Mouse (Mus musculus) 3134 (cell line): ENCODE results near the gene Sugp1.
"Not testable (repeated sequence)": the region's sequence is repeated elsewhere in the genome, so short reads cannot be mapped to it uniquely, and the experiment has no call there.

ENCODE experiments used
- DNase-seq: peaks from one replicate; pipeline ENCODE4 v3.0.0-alpha.2; 2011; ENCODE audit warnings: low spot score; ENCODE audit not compliant: insufficient read length; ENCODE audit errors: extremely low read depth

Gene Sugp1

GRCm38 (mm10) chr8:70041885-70042546, 597 bp upstream of the Sugp1 start:
- DNase-seq, result no peak

DNA sequence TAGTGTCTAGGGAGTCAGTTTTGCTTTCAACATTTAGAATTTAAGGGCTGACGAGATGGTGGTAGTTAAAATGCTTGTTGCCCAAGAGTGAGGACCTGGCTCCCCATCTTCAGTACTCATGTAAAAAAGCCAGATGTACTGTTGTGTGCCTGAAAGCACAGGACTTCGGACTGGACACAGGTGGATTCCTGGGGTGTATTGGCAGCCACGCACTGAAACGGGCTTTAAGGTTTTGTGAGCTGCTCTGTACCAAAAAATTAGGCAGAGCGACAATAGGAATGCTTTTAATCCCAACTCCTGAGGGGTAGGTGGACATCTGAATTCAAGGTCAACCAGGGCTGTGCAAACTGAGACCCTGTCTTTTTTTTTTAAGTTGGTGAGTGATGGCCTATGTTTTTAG, 1.4 kb downstream of the Sugp1 start:
- DNase-seq, result no peak

GRCm38 (mm10) chr8:70049662-70050061, 7.0 kb downstream of the Sugp1 start:
- no peak for DNase-seq

DNA sequence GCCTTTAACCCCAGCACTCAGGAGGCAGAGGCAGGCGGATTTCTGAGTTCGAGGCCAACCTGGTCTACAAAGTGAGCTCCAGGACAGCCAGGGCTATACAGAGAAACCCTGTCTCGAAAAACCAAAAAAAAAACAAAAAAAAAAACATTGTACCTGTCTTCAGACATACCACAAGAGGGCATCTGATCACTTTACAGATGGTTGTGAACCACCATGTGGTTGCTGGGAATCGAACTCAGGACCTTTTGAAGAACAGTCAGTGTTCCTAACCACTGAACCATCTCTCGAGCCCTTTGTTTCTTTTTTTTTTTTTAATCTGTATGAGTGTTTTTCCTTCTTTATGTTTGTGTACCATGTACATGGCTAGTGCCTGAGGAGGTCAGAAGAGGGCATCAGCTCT, 7.8 kb downstream of the Sugp1 start:
- not testable (repeated sequence) for DNase-seq

DNA sequence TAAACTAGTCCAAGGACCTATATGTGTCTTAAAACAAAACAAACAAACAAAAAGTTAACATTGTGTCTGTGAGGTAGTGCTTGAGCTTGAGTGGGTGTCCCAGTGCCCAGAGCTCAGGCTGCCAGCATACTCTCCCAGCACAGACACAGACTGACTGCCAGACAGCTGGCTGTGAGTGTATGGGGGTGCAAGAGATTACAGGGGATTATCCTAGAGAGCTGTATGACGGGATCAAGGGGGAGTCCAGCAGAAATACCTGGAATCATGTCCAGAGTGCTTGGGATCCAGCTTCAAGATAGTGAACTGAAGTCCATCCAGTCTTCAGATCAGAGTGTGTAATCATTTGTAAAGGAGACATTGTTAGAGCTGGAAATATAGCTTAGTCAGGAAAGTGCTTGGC, 15.1 kb downstream of the Sugp1 start:
- no peak for DNase-seq

DNA sequence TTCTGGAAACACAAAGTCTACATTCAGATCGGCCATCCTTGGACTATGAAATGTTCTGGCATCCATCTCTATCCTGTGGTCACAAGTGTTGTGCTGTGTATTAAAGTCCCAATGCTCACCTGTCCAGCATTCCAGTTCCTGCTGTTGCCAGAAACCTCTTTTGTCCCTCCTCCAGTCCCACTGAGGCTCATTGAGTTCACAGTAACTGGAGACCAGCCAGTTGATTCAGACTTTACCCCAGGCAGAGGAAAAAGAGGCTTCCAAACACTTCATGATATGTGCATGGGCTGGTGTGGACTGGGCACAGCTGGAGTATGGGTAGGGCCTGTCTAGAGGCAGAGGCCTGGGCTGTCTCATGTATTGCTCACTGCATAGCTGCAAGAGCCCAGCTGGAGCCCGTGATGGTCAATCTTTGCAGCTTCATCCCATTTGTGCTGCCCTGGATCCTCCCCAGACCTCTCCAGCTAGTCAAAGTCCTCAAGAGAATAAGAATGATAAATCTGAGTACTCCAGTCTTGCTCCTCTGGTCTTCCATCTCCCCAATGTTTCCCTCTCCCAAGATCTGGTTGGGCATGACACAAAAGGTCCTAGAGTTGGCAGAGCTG, 29.3 kb downstream of the Sugp1 start:
- no peak for DNase-seq

DNA sequence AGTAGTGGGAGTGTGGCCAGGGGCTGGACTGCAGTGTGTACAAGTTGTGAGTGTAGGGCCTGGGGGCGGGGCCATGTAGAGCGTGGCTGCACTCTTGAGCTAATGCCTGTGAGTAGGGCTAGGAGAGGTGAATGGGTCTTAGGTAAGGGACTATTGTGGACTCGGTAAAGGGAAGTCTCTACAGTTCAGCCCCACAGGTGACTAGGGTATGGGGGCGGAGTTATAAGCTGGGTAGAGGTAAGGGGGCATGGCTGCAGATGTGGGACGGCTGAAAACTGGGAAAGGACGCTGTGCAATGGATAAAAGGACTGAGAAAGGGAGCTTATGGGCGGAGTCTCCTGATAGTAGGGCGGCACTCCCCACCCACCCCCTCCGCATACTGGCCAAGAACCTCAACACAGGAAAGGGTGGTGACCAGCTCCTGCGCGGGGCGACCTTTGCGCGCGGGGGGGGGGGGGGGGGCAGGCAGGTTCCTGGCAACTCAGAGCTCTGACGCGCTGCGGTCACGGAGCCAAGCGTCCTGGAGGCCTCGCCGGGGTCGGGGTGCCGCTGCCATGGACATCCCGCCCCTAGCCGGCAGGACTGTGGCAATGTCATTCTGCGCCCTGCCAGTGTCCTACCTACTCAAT, 29.9 kb downstream of the Sugp1 start, which contains the start of gene Tm6sf2:
Gene Tm6sf2, plus strand, starts transcription at position 484 of the 629 bp plus-strand sequence.
- no peak for DNase-seq

DNA sequence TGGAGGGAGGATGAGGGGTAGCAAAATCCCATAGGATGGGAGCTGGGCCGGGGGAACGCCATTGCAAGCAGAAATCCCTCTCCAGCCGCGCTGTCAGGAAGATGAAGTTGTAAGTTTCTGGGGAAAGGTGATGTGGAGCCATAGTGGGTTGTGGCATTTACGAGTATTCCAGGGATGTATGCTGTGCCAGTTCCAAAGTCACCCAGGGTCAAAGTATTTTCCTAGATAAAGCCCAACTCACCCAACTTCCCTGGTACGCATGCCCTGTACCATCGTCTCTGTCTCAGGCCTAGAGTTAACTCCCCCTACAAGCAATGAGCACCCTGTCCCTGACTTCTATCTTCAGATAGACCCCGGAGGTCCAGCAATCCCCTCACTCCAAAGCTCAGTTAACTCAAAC, 30.5 kb downstream of the Sugp1 start:
- DNase-seq, result no peak

GRCm38 (mm10) chr8:70073682-70074081, 31.1 kb downstream of the Sugp1 start:
- DNase-seq, result no peak

- no peak for DNase-seq
Measured at GRCm38 (mm10) chr8:70081976-70082375, 39.4 kb downstream of the Sugp1 start.

DNA sequence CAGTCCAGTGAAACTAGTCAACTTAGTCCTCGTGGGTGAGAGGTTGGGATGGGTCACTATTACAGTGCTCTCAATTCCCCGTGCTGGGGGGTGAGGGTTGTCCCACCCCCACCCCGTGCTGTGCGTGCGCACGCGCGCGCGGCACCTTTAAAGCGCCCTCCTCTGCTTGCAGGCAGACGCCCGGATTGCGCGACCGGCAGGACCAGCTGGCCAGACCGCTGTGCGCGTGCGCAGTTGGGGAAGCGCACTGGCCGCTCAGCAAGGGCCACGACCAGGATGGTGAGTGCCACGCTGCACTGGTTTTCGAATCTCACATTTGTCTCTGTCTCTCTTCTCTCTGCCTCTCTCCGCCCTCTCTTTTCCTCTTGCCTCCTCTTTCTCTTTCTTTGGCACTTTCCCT, 40.7 kb downstream of the Sugp1 start, which contains the start of gene Hapln4:
Gene Hapln4, plus strand, starts transcription at position 173 of the 400 bp plus-strand sequence.
- DNase-seq, result no peak

DNA sequence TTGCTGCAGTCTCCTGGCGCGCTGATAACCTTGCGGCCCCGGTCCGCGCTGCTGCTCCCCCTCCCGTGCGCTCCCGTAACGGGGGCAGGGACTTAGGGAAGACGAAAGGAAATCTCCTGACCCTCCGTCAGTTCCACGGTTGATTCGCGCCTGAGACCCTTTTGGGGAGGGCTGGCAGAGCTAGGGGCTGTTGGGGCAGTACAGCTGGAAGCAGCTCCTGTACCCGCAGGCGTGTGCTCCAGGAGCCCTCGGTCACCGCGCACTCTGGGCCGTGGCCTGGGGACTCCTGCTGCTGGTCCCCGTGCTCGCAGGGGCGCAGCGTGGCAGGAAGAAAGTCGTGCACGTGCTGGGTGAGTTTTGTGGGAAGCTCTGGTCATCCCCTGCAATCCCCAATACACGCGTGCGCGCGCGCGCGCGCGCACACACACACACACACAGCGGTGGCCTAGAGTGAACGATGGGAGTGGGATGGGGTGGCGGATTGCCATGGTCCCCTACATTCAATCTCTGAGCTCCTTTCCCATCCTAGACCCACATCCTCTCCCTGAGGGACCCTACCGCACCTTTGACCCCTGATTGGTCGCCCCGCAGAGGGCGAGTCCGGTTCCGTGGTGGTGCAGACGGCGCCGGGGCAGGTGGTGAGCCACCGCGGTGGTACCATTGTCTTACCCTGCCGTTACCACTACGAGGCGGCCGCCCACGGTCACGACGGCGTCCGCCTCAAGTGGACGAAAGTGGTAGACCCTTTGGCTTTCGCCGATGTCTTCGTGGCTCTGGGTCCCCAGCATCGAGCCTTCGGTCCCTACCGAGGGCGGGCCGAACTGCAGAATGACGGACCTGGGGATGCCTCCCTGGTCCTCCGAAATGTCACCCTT, 41.8 kb downstream of the Sugp1 start:
- DNase-seq, result no peak

DNA sequence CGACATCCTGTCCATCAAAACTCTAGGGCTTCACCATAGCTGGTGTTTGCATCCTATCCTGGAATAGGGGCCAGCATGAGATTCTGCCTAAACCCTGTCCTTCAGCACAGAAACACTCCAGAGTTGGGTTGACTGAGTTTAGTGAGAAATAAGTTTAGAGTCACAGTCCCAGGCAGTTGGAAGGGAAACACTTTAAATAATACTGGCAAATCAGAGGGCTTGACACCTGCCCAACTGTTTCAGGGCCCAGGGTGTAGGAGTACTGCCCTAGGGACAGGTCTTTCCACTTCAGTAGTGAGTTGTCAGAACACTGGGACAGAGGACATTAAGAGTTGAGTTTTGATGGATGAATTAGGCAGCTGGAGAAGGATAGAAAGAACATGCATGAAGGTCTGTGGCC, 43.5 kb downstream of the Sugp1 start:
- no peak for DNase-seq

DNA sequence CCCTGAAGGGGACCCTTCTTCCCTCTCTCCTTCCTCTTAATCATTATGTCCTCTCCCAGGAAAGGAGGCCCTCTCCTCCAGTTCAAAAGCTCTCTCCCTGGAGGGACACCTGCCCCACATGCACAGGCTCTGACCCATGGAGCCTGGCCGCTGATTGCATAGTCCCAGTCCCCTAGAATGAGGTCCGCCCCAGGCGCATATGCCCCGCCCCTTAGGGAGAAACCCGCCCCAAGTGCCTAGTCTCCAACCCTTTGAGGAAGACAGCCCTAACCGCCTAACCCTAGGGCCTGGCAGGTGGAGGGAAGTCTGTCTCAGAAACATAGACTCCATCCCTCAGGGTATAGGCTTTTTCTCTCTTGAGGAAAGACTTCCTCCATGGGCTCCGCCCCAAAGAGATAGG, 44.6 kb downstream of the Sugp1 start:
- DNase-seq, result no peak

DNA sequence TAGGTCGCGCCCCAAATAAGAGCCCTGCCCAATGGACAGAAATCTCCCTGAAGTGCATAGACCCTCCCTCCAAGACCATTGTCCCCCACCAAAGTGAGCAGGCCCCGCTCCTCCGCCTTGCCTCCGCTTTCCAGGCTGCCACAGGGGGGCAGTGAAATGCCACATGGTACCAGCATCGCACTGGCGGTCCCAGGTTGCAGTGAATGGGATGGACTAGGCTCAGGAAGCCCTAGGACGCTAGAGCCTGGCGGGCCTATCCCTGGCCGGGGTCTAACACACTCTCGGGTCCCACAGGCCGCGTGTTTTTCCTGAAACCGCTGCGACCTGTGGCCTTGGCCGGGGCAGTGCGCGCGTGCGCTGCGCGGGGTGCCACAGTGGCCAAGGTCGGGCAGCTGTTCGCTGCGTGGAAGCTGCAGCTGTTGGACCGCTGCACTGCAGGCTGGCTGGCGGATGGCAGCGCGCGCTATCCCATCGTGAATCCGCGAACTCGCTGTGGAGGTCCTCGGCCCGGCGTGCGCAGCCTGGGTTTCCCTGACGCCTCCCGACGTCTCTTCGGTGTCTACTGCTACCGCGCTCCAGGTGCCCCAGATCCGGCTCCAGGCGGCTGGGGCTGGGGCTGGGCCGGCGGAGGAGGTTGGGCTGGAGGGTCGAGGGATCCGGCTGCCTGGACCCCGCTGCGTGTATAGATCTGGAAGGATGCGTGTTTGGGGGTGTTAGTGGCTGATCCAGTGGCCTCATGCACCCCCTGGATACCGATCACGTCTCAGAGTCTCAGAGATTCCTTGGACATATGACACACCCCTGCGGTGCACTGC, 45.4 kb downstream of the Sugp1 start:
- DNase-seq, result no peak

DNA sequence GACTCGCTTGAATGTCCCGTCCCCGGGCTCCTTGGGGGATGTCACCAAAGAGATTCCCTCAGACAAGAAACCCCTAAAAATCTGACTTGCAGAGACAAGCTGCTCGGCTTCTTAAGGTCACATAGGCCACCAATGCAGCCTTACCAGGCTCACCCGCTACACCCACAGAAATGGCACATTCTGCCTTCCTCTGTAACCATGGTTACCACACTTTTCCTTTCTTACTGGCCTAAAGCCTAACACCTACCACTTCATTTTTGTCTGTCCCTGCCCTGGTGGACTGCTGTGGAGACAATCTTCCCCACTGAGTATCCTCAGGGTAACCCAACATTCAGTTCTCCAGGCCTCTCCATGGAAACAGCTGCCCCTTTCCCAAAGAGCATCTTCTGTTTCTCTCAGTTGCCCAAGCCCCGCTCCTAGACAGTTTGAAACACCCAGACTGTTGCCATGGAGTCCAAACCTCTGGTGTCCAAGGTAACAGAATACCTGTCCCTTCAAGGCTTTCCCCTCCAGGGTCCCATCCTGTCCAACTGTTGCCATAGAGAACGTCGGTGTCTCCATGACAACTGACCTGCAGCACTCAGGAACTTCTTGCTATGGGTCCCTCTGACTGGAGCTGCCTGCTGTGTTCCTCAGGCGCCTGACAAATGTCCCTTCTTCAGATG, 46.8 kb downstream of the Sugp1 start:
- no peak for DNase-seq

- no peak for DNase-seq
Measured at GRCm38 (mm10) chr8:70092786-70093185, 50.2 kb downstream of the Sugp1 start.

DNA sequence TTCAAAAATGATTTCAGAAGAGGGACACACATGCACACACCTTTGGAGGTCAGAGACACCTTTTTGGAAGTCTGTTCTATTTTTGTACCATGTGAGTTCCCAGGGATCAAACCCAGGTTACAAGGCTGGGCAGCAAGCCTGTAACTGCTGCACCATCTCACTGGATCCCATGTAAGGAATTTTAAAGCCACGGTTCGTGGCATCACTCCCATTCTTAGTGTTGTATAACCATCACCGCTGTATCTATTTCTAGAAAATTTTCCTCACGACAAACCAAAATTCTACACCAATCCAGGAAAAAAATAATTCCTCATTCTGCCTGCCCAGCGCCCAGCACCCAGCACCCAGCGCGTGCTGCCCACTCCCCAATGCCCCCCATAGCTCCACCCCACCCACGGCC, 56.7 kb downstream of the Sugp1 start:
- no peak for DNase-seq

DNA sequence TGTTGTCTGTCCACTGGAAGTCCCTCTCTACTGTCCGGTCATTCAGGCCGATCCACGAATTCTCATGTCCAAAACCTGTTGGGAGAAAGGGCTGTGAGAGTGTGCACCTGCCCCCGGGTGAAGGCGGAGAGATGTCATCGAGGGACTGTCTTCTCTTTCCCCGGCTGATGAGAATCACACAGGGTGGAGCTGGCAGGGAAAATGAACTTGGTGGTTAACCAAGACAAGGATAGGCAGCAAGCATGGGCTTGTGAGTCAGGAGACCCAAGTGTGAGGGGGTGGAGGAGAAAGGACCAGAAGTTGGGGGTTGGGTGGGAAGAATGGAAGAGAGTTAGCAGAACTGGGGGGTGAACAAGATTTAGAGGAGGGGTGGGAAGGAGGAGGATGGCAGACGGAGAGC, 57.6 kb downstream of the Sugp1 start:
- no peak for DNase-seq

- DNase-seq, result no peak
Measured at GRCm38 (mm10) chr8:70104506-70104905, 61.9 kb downstream of the Sugp1 start.
